Mouse (Mus musculus) forebrain, embryonic 13.5 days (tissue): ENCODE data around the gene Zfp385b. TPM values are rescaled to one million over a fixed set of nuclear protein-coding genes. Genes with fewer than 3 reads are reported as not detected.

ENCODE experiments used
- ATAC-seq: fragments of 200-750 bp; cut with Nextera tagmentation; 2 replicates; pipeline ENCODE4 v1.8.0; 2017
- H3K27ac ChIP-seq: fragments of 300-500 bp; sonication (generic); 2 replicates; pipeline ENCODE4 v1.5.1; 2015; ENCODE audit warnings: inconsistent platforms, mild to moderate bottlenecking, moderate library complexity
- H3K27me3 ChIP-seq: fragments of 300-500 bp; sonication (generic); 2 replicates; pipeline ENCODE4 v1.6.1; 2015; ENCODE audit warnings: mild to moderate bottlenecking, inconsistent platforms
- H3K36me3 ChIP-seq: fragments of 300-500 bp; sonication (generic); 2 replicates; pipeline ENCODE4 v1.6.1; 2015; ENCODE audit warnings: mild to moderate bottlenecking, inconsistent platforms; ENCODE audit not compliant: poor library complexity, severe bottlenecking
- H3K4me1 ChIP-seq: fragments of 300-500 bp; sonication (generic); 2 replicates; pipeline ENCODE4 v1.6.1; 2015; ENCODE audit warnings: inconsistent platforms
- H3K4me2 ChIP-seq: fragments of 300-500 bp; sonication (generic); 2 replicates; pipeline ENCODE4 v1.6.1; 2015; ENCODE audit warnings: inconsistent platforms, mild to moderate bottlenecking, moderate library complexity
- H3K4me3 ChIP-seq: fragments of 300-500 bp; sonication (generic); 2 replicates; pipeline ENCODE4 v1.5.1; 2015; ENCODE audit warnings: mild to moderate bottlenecking, inconsistent platforms
- H3K9ac ChIP-seq: fragments of 300-500 bp; sonication (generic); 2 replicates; pipeline ENCODE4 v1.6.1; 2015; ENCODE audit warnings: mild to moderate bottlenecking, inconsistent platforms
- H3K9me3 ChIP-seq: fragments of 300-500 bp; sonication (generic); replicated peaks from 2 replicates; pipeline ENCODE4 v1.6.1; 2016; ENCODE audit warnings: inconsistent platforms
- WGBS: fragments of 180-500 bp; shearing (Covaris S2); methylation state at CpG from one replicate; pipeline ENCODE4 v1.1.7; 2015; 5-methylcytosine and 5-hydroxymethylcytosine counted together
- polyA plus RNA-seq: library from polyadenylated mRNA; unstranded; fragments of >200 nt; fragmentation: Nextera tagmentation; extraction: Ambion mirVana; gene quantifications from 2 replicates; pipeline ENCODE4 v1.2.1, GENCODE M21; 2015

The Zfp385b gene
- polyA plus RNA-seq, 1 experiment from 2014 or later = 4.6 TPM

DNA sequence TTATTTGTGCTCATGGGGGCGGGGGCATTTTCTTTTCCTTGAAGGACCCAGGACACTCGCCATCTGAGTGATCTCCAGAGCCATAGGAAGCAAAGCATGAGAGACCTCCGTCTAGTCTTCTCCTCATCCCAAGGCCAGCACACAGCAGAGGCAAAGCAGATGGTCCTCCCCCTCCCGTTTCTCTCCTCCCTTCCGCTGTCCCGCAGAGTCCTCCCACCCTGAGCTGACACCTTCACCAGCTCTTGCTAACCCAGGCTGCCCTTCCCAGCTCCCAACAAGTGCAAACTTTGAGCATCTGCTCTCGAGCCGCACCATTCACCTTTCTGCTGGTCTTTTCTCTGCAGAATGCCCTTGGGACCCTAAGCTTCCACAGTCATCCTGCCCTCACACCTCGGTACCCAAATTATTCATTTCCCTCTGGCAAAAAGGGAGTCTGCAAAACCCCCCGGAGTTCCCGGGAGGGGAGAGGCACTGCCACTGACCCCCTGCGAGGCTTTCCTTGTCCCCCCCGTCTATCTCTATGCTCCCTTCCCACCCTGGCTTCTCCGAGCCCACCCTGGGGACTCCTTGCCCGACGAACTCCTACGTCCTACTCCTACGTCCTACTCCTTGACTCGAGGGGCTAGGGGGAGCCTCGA lies 3.5 kb downstream of the Zfp385b start:
- H3K4me1 ChIP-seq = peaks cover 13% of the 10 kb centered on the region; the same call in 1 of the 2 replicates
- H3K4me3 ChIP-seq = peak overlapping the region; percentile 66
- H3K9me3 ChIP-seq = no peaks in the 10 kb centered on the region
- peak overlapping the region; percentile 69 for H3K9ac ChIP-seq
- no peak for ATAC-seq
- peaks cover 59% of the 10 kb centered on the region for H3K27me3 ChIP-seq
- WGBS = 7% methylated on average over 20 of the region's 20 CpGs
- peak overlapping the region; percentile 100 for H3K4me2 ChIP-seq
- H3K36me3 ChIP-seq = no peaks in the 10 kb centered on the region
- no peak overlapping the region for H3K27ac ChIP-seq

DNA sequence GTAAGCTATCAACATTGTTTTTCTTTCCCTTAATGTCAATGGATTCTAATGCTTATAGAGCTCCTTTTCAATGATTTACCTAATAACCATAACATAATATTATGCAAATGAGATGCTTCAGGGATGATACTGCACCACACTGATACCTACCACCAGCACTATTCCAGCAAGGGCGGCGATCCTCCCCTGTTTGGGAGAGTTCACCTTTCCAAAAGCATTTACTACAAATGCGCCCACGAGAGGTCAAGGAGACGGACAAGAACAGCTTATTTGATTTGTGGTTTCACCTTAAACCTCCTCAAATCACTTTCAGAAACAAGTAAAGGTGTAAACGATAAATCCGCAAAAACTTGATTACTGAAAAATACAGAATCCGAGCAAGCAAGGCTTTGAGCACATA lies 4.5 kb downstream of the Zfp385b start:
- ATAC-seq = no peak
- H3K4me1 ChIP-seq = peaks cover 13% of the 10 kb centered on the region; the same call in 1 of the 2 replicates
- no peak overlapping the region for H3K9ac ChIP-seq
- WGBS = 88% methylated on average over 8 of the region's 8 CpGs
- H3K4me3 ChIP-seq = no peak overlapping the region
- H3K27me3 ChIP-seq = peaks cover 59% of the 10 kb centered on the region
- H3K9me3 ChIP-seq = no peaks in the 10 kb centered on the region
- H3K36me3 ChIP-seq = no peaks in the 10 kb centered on the region
- no peak overlapping the region for H3K27ac ChIP-seq
- no peak overlapping the region for H3K4me2 ChIP-seq

DNA sequence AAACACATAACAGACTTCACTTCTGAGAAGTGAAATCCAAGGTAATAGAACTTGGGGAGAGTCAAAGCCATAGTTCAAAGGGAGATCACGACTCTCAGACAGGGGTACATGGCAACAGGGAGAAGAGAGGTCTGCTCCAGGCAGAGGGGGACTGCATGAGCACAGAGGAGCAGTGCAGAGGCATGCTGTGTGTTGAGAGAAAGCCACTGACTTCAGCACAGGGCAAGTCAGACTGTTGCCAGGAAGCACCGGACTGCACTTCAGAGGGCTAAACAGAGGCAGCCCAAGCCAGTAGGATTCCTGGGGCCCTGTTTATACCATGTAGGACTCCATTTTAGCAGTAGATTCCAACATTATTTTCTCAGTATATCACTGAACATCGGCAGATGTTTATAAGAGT lies 6.4 kb downstream of the Zfp385b start:
- Histone ChIP-seq H3K27me3 (peaks cover 45% of the 10 kb centered on the region), H3K27ac (no peak overlapping the region), H3K4me1 (peaks cover 13% of the 10 kb centered on the region; the same call in 1 of the 2 replicates), H3K4me2 (no peak overlapping the region), H3K9ac (no peak overlapping the region), H3K36me3 (no peaks in the 10 kb centered on the region), H3K9me3 (no peaks in the 10 kb centered on the region), H3K4me3 (no peak overlapping the region)
- WGBS = 89% methylated on average over 3 of the region's 3 CpGs
- ATAC-seq = no peak

DNA sequence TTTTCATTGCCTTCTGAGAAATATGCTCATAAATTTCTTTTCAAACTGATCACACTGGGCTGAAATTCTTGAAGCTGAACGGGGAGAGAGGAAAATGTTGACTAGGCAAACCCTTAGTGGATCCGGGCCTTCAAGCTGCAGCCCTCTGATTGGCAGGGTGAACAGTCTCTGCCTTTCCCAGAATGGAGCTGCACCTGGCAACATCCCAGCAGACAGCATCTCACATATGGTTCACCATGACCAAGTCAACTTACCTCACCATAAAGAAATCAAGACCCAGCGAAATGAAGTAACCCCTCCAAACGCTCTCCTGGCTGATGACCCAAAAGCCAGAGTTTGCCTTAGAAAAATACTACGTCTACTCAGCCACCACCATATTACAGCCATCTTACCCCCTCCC lies 8.7 kb downstream of the Zfp385b start:
- Histone ChIP-seq H3K9me3 (no peaks in the 10 kb centered on the region), H3K4me1 (no peaks in the 10 kb centered on the region; the same call in 1 of the 2 replicates), H3K4me2 (no peak overlapping the region), H3K27me3 (peaks cover 23% of the 10 kb centered on the region), H3K4me3 (no peak overlapping the region), H3K27ac (no peak overlapping the region), H3K36me3 (no peaks in the 10 kb centered on the region), H3K9ac (no peak overlapping the region)
- ATAC-seq = no peak
- 93% methylated on average over 5 of the region's 5 CpGs for WGBS

DNA sequence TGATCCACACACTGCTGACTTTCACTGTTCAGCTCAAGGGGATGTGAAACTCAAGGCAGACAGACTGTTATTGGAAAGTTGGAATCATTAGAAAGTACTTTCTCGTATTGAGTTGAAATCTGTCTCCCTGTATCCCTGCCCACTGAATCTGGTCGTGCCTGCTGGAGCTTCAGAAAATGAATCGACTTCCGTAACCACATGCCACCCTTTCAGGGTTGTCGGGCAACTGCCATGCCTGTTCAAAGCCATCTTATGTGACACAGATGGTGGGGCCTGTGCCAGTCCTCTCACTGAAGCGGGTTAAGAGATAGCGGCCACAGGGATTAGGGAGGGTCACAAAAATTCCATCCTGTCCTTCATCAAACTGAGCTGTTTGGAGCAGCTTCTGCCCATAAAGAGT lies 14.7 kb downstream of the Zfp385b start:
- H3K36me3 ChIP-seq = no peaks in the 10 kb centered on the region
- 93% methylated on average over 7 of the region's 7 CpGs for WGBS
- no peak overlapping the region for H3K4me2 ChIP-seq
- no peaks in the 10 kb centered on the region for H3K27me3 ChIP-seq
- H3K27ac ChIP-seq = no peak overlapping the region
- no peaks in the 10 kb centered on the region for H3K9me3 ChIP-seq
- H3K9ac ChIP-seq = no peak overlapping the region
- H3K4me1 ChIP-seq = no peaks in the 10 kb centered on the region
- no peak overlapping the region for H3K4me3 ChIP-seq
- ATAC-seq = no peak

DNA sequence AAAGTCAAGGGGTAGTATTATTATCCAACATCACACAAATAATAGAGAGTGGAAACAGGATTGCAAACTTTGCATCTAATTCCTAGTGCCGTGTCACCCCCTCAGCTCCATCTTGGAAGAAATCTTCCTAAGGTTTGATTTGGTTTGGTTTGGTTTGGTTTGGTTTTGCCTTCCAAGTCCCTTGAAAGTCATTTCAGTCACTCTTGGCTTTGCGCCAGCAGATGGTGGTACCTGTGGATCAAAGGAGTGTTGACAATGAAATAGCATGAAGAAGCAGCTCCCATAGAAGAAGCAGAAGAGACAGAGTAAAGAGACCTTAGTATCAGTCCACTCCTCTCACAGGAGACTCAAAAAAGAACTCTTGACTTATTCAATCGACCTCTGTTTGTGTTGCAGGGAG lies 17.1 kb downstream of the Zfp385b start:
- no peaks in the 10 kb centered on the region for H3K36me3 ChIP-seq
- no peak overlapping the region for H3K4me3 ChIP-seq
- no peak overlapping the region for H3K4me2 ChIP-seq
- no peaks in the 10 kb centered on the region for H3K27me3 ChIP-seq
- H3K4me1 ChIP-seq = no peaks in the 10 kb centered on the region
- no peak overlapping the region for H3K9ac ChIP-seq
- H3K27ac ChIP-seq = no peak overlapping the region
- whole genome bisulfite sequencing = 94% methylated on average over 3 of the region's 3 CpGs
- ATAC-seq = no peak
- H3K9me3 ChIP-seq = no peaks in the 10 kb centered on the region

DNA sequence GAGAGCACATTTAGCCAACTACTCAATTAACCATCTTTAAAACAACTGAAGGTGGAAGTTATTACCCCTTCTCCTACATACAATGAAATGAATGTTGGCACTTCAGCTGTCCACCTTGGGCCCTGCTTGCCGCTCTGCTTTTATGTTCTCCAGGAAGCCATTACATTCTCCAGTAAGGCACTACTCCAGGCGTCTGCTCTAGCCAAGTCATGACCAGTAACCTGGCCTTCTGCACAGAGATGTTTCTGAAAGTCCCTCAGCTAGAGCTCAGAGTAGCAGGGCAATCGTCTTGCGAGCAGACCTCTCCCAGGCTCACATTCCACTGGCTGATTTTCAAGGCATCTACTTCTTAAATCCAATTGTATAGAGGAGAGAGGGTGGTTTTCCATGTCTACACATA lies 18.0 kb downstream of the Zfp385b start:
- no peaks in the 10 kb centered on the region for H3K36me3 ChIP-seq
- no peak overlapping the region for H3K4me3 ChIP-seq
- no peak overlapping the region for H3K9ac ChIP-seq
- 91% methylated on average over 4 of the region's 4 CpGs for WGBS
- H3K27me3 ChIP-seq = no peaks in the 10 kb centered on the region
- no peak for ATAC-seq
- no peak overlapping the region for H3K4me2 ChIP-seq
- H3K27ac ChIP-seq = no peak overlapping the region
- H3K9me3 ChIP-seq = no peaks in the 10 kb centered on the region
- no peaks in the 10 kb centered on the region for H3K4me1 ChIP-seq

DNA sequence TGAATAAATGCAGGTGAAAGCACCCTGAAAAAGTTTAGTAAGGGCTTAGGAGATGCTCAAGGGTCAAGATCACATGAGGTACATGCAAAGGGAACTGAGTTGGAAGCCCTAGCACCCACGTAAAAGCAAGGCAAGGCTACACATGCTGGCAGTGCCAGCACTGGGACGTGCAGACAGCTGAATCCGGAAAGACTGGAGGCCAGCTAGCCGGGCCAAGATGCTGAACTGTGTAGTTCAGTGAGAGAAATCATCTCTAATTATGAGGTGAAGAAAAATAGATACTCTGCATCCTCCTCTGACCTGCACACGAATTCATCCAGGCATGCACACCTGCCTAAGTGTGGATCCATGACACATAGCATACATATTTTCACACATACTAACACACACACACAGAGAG lies 18.4 kb downstream of the Zfp385b start:
- Histone ChIP-seq H3K4me2 (no peak overlapping the region), H3K9ac (no peak overlapping the region), H3K36me3 (no peaks in the 10 kb centered on the region), H3K27ac (no peak overlapping the region), H3K27me3 (no peaks in the 10 kb centered on the region), H3K4me3 (no peak overlapping the region), H3K4me1 (no peaks in the 10 kb centered on the region), H3K9me3 (no peaks in the 10 kb centered on the region)
- 82% methylated on average over 5 of the region's 5 CpGs for WGBS
- no peak for ATAC-seq

DNA sequence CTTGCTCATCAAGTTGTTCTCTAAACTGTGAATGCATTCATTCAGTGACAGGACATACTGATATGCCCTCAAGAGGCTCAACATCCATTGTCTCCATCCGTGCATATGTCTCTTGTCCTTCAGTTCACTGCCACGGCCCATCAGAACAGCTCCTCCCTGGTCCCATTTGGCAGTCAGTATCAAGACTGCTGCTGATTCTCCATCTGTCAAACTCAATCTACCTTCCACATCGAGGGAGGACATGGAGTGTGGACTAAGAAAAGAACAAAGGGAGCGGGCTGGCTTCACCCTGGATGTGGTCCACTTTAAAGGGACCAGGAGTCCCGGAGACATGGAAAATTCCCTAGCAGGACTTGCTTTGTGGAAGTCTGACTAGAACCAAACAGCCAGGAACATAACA lies 22.2 kb downstream of the Zfp385b start:
- ATAC-seq = no peak
- no peak overlapping the region for H3K9ac ChIP-seq
- no peaks in the 10 kb centered on the region for H3K4me1 ChIP-seq
- no peak overlapping the region for H3K4me2 ChIP-seq
- H3K27ac ChIP-seq = no peak overlapping the region
- no peak overlapping the region for H3K4me3 ChIP-seq
- H3K9me3 ChIP-seq = no peaks in the 10 kb centered on the region
- no peaks in the 10 kb centered on the region for H3K27me3 ChIP-seq
- WGBS = 81% methylated on average over 5 of the region's 5 CpGs
- H3K36me3 ChIP-seq = no peaks in the 10 kb centered on the region

DNA sequence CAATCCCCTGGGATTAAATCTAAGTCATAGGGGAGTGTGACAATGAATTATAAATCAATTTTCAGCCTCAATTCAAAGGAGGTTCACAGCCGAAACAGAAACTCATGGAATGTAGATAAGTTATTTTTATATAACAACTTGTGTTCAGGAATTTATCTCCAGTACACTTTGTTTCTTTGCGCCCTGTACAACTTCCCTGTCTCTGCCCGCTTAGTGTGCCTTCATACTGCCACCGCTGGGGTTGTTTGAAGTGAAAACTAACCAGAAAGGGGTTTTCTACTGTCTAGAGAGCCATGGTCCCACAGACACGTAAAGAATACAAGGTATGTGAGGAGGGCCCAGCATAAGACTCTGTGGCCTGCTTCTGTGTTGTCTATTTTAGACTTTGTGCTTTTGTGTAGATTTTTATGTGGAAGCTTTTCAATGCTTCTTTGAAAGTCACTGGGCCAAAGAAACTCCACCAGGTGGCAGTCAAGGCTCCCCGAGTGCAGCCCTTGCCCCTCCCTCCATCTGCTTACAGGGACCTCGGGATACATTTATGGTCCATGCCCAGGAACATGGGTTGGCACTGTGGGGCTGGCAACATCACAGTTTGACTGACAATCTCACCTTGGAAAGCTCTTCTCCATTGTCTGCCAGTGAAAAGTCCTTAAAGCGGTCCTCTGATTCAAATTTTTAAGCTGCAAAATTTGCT lies 23.4 kb downstream of the Zfp385b start:
- Histone ChIP-seq H3K27me3 (no peaks in the 10 kb centered on the region), H3K9me3 (no peaks in the 10 kb centered on the region), H3K36me3 (no peaks in the 10 kb centered on the region), H3K4me3 (no peak overlapping the region), H3K4me1 (no peaks in the 10 kb centered on the region), H3K4me2 (no peak overlapping the region), H3K27ac (no peak overlapping the region), H3K9ac (no peak overlapping the region)
- no peak for ATAC-seq
- WGBS = 73% methylated on average over 8 of the region's 8 CpGs

DNA sequence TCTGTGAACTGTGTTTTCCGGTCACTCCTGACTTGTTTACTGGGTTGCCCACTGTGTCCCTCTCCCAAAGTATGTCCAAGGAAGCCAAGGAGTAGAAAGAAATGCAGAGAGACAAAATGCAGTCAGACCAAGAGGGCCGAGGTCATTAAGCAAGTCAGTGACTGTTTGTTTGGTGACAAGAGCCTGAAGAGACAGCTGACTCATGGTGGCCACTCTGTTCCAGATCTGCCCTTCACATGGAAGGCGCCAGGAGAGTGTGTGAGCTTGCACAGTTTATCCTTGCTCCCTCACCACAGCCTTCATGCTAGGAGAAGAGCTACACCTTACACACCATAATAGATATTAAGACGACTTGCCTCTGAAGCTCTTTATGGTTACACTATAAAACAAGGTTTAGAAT lies 28.6 kb downstream of the Zfp385b start:
- Histone ChIP-seq H3K36me3 (no peaks in the 10 kb centered on the region), H3K9me3 (no peaks in the 10 kb centered on the region), H3K4me3 (no peak overlapping the region), H3K9ac (no peak overlapping the region), H3K27ac (no peak overlapping the region), H3K4me2 (no peak overlapping the region), H3K4me1 (no peaks in the 10 kb centered on the region), H3K27me3 (no peaks in the 10 kb centered on the region)
- no peak for ATAC-seq
- WGBS = 88% methylated on average over 4 of the region's 4 CpGs

DNA sequence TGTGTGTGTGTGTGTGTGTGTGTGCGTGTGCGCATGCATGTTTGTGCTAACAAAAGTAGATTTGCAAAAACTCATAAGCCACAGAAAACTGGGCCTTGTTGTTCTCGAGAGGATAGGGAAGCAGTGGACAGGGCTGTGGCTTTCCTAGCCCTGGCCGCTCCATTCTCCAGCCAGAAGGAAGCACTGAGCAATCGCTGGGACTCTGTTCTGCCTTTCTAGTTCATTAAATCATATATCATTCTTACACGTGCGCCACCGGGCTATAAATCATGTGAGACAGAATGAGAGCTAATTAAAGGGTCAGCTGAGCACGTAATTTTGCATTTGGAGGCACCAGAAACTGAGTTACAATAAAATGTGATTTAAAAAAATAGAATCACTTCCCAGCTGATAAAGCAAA lies 29.1 kb downstream of the Zfp385b start:
- H3K27me3 ChIP-seq = no peaks in the 10 kb centered on the region

DNA sequence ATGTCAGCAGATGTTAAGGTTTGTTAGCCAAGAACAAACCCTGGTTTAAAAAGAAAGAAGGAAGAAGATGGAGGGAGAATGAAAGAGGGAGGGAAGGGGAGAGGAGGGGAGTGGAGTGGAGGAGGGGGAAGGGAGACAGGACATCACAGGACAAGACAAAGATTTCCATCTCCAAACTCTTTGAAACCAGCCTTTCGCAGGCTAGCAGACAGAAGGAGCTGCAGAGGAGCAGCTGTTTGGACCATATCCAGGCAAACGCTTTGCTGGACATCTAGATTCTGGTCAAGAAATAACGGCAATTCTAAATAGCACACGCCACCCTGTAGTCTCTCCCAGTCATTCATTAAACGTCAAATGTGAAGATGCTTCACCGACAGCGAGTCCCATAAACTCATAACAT lies 38.0 kb downstream of the Zfp385b start:
- peaks cover 15% of the 10 kb centered on the region for H3K4me1 ChIP-seq
- no peaks in the 10 kb centered on the region for H3K36me3 ChIP-seq
- H3K27ac ChIP-seq = no peak overlapping the region
- no peaks in the 10 kb centered on the region for H3K9me3 ChIP-seq
- no peak overlapping the region for H3K4me3 ChIP-seq
- no peak overlapping the region for H3K4me2 ChIP-seq
- no peaks in the 10 kb centered on the region for H3K27me3 ChIP-seq
- H3K9ac ChIP-seq = no peak overlapping the region
- ATAC-seq = no peak
- 84% methylated on average over 7 of the region's 7 CpGs for WGBS

More for the DNA sequence above, 29.1 kb downstream of the Zfp385b start:
- Histone ChIP-seq H3K4me3 (no peak overlapping the region), H3K4me1 (no peaks in the 10 kb centered on the region), H3K36me3 (no peaks in the 10 kb centered on the region), H3K9me3 (no peaks in the 10 kb centered on the region), H3K27ac (no peak overlapping the region), H3K9ac (no peak overlapping the region), H3K4me2 (no peak overlapping the region)
- WGBS = 91% methylated on average over 9 of the region's 9 CpGs
- ATAC-seq = no peak
